Mouse (Mus musculus) heart, postnatal 0 days (tissue): ENCODE data around the gene Nub1. TPM values are rescaled to one million over a fixed set of nuclear protein-coding genes. Genes with fewer than 3 reads are reported as not detected.
A peak's percentile ranks its signal among the peaks of the same experiment; 100 is the strongest.

Source experiments
- ATAC-seq: fragments of 200-750 bp; cut with Nextera tagmentation; 2 replicates; pipeline ENCODE4 v1.8.0; 2017; ENCODE audit warnings: low read depth, moderate number of reproducible peaks, moderate library complexity; ENCODE audit not compliant: insufficient read depth
- DNase-seq: peaks from one replicate; pipeline ENCODE4 v3.0.0-alpha.2; 2016; ENCODE audit warnings: low spot score
- H3K27ac ChIP-seq: fragments of 300-500 bp; sonication (generic); 2 replicates; pipeline ENCODE4 v1.5.1; 2014; ENCODE audit warnings: low read depth, mild to moderate bottlenecking
- H3K27me3 ChIP-seq: fragments of 300-500 bp; sonication (generic); 2 replicates; pipeline ENCODE4 v1.6.1; 2014; ENCODE audit warnings: low read length, mixed read lengths; ENCODE audit not compliant: control insufficient read depth, insufficient read depth
- H3K36me3 ChIP-seq: fragments of 300-500 bp; sonication (generic); replicated peaks from 2 replicates; pipeline ENCODE4 v1.6.1; 2014; ENCODE audit warnings: low read length, mixed read lengths; ENCODE audit not compliant: control insufficient read depth, insufficient read depth
- H3K4me1 ChIP-seq: fragments of 300-500 bp; sonication (generic); 2 replicates; pipeline ENCODE4 v1.6.1; 2014; ENCODE audit warnings: antibody characterized with exemption; ENCODE audit not compliant: control insufficient read depth, insufficient read depth
- H3K4me2 ChIP-seq: fragments of 300-500 bp; sonication (generic); 2 replicates; pipeline ENCODE4 v1.6.1; 2014; ENCODE audit warnings: low read depth, mild to moderate bottlenecking, low read length, moderate library complexity
- H3K4me3 ChIP-seq: fragments of 300-500 bp; sonication (generic); 2 replicates; pipeline ENCODE4 v1.5.1; 2014; ENCODE audit warnings: low read depth, low read length
- H3K9ac ChIP-seq: fragments of 300-500 bp; sonication (generic); replicated peaks from 2 replicates; pipeline ENCODE4 v1.6.1; 2014; ENCODE audit warnings: low read depth, low read length, mixed read lengths
- H3K9me3 ChIP-seq: fragments of 300-500 bp; sonication (generic); replicated peaks from 2 replicates; pipeline ENCODE4 v1.6.1; 2016; ENCODE audit warnings: low read length; ENCODE audit not compliant: control insufficient read depth
- CTCF ChIP-seq: IDR thresholded peaks from 2 replicates; pipeline ENCODE4 v1.5.1; 2016; ENCODE audit warnings: antibody characterized with exemption, control low read depth, low read depth
- EP300 ChIP-seq: IDR thresholded peaks from 2 replicates; pipeline ENCODE4 v1.6.1; 2016; ENCODE audit warnings: antibody characterized with exemption, low read depth
- WGBS: fragments of 180-500 bp; shearing (Covaris S2); extraction: QIAGEN DNeasy Blood & Tissue Kit; methylation state at CpG from one replicate; pipeline ENCODE4 v1.1.7; 2014; 5-methylcytosine and 5-hydroxymethylcytosine counted together
- polyA plus RNA-seq: library from polyadenylated mRNA; unstranded; fragments of >200 nt; fragmentation: Nextera tagmentation; extraction: Ambion mirVana; gene quantifications from 2 replicates; pipeline ENCODE4 v1.2.1, GENCODE M21; 2015
- total RNA-seq: library from RNA; depleted of rRNA; stranded (reverse); fragments of >200 nt; gene quantifications from 2 replicates; pipeline ENCODE4 v1.2.3, GENCODE M21; 2014; ENCODE audit warnings: low replicate concordance

The Nub1 gene
- total and polyA plus RNA-seq, 2 experiments from 2014 or later = 19.5 to 25.6 TPM

GRCm38 (mm10) chr5:24733771-24734426 lies 48.6 kb downstream of the Nub1 start:
- Histone ChIP-seq H3K27me3 (peaks cover 29% of the 10 kb centered on the region), H3K27ac (no peak overlapping the region), H3K4me1 (peaks cover 24% of the 10 kb centered on the region), H3K4me2 (no peak overlapping the region), H3K9ac (no peak overlapping the region), H3K36me3 (no peaks in the 10 kb centered on the region), H3K4me3 (no peak overlapping the region), H3K9me3 (no peaks in the 10 kb centered on the region)
- no peak for ATAC-seq
- no peak for DNase-seq
- 60% methylated on average over 7 of the region's 7 CpGs for WGBS
- no peak for TF ChIP-seq EP300
- TF ChIP-seq CTCF = no peak

- Histone ChIP-seq H3K4me1 (peaks cover 14% of the 10 kb centered on the region), H3K9me3 (no peaks in the 10 kb centered on the region), H3K9ac (no peak overlapping the region), H3K27ac (no peak overlapping the region), H3K4me3 (no peak overlapping the region), H3K27me3 (no peaks in the 10 kb centered on the region), H3K4me2 (no peak overlapping the region), H3K36me3 (no peaks in the 10 kb centered on the region)
- WGBS = 85% methylated on average over 10 of the region's 10 CpGs
- ATAC-seq = no peak
- TF ChIP-seq EP300 (no peak), CTCF (no peak)
- DNase-seq = no peak
These were observed 52.3 kb downstream of the Nub1 start for GRCm38 (mm10) chr5:24737595-24737994.

- Histone ChIP-seq H3K27ac (peak overlapping the region; percentile 77), H3K4me3 (no peak overlapping the region), H3K36me3 (no peaks in the 10 kb centered on the region), H3K4me2 (no peak overlapping the region), H3K9me3 (no peaks in the 10 kb centered on the region), H3K27me3 (no peaks in the 10 kb centered on the region), H3K9ac (no peak overlapping the region), H3K4me1 (peaks cover 6% of the 10 kb centered on the region; the same call in 1 of the 2 replicates)
- DNase-seq (no peak), ATAC-seq (no peak)
- TF ChIP-seq EP300 (no peak), CTCF (no peak)
- 70% methylated on average over 1 of the region's 1 CpGs for WGBS
These were observed 53.2 kb downstream of the Nub1 start for GRCm38 (mm10) chr5:24738517-24738916.

- DNase-seq (peak; percentile 93), ATAC-seq (peak; percentile 92)
- Histone ChIP-seq H3K9ac (0 out of 2 replicates have a peak overlapping the region, but pooled peaks have one; percentile 2), H3K27me3 (no peaks in the 10 kb centered on the region), H3K4me2 (peak overlapping the region; percentile 46), H3K36me3 (no peaks in the 10 kb centered on the region), H3K4me1 (peaks cover 6% of the 10 kb centered on the region; the same call in 1 of the 2 replicates), H3K27ac (peak overlapping the region; percentile 77), H3K9me3 (no peaks in the 10 kb centered on the region), H3K4me3 (no peak overlapping the region)
- WGBS = 9% methylated on average over 15 of the region's 15 CpGs
- TF ChIP-seq EP300 (0 out of 2 replicates have a peak, but pooled peaks have one; percentile 72), CTCF (no peak)
These were observed 53.9 kb downstream of the Nub1 start for GRCm38 (mm10) chr5:24739141-24739753.

- ATAC-seq (no peak), DNase-seq (no peak)
- H3K27me3 ChIP-seq = no peaks in the 10 kb centered on the region
- H3K4me3 ChIP-seq = no peak overlapping the region
- no peak overlapping the region for H3K27ac ChIP-seq
- no peaks in the 10 kb centered on the region for H3K36me3 ChIP-seq
- no peak for TF ChIP-seq EP300
- TF ChIP-seq CTCF = no peak
- WGBS = 70% methylated on average over 15 of the region's 15 CpGs
- no peaks in the 10 kb centered on the region for H3K9me3 ChIP-seq
- H3K4me1 ChIP-seq = peaks cover 6% of the 10 kb centered on the region; the same call in 1 of the 2 replicates
- no peak overlapping the region for H3K4me2 ChIP-seq
- no peak overlapping the region for H3K9ac ChIP-seq
These were observed 56.0 kb downstream of the Nub1 start for GRCm38 (mm10) chr5:24741172-24741885.
